Comparison of ENCODE assay signal across 27 mouse cellular contexts in the genomic region with DNA sequence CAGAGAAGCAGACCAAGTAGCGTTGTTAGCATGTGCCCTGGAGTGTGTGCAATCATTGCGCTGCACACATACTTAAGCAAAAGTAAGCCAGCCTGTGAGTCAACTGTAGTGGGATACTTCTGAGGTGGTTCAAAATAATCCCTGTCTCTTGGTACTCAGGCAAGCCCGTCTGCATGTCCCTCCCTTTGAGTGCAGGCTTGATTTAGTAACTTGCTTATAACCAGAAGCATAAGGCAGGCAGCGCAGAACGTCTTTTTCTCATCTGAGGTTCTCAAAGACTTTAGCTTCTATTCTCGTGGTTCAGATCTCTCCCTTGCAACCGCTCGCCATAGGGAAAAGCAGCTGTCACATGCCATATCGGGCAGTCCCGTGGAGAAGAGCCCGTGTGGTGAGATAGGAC.
"Had no signal": no experiment of that assay in that cellular context is flagged by ENCODE, and none has a peak within 500 bp of the region (broad histone marks: within the 10 kb centered on the region; RNA-seq: fewer than 3 reads in every experiment).

No protein-coding gene starts in this region.

- H3K36me3 ChIP-seq: heart, embryonic 13.5 days; heart, embryonic 15.5 days; hindbrain, embryonic 13.5 days; hindbrain, embryonic 15.5 days; kidney, embryonic 15.5 days; limb, embryonic 12.5 days; liver, embryonic 13.5 days had no signal

- H3K9me3 ChIP-seq: heart, embryonic 13.5 days; heart, embryonic 15.5 days; hindbrain, embryonic 13.5 days; hindbrain, embryonic 15.5 days; kidney, embryonic 15.5 days; limb, embryonic 10.5 days; limb, embryonic 12.5 days; liver, embryonic 13.5 days had no signal

- H3K4me3 ChIP-seq: gastrocnemius, adult 2 months; heart, embryonic 13.5 days; heart, embryonic 15.5 days; hindbrain, embryonic 13.5 days; hindbrain, embryonic 15.5 days; kidney, embryonic 15.5 days; layer of hippocampus, adult 2 months; left cerebral cortex, adult 2 months; limb, embryonic 10.5 days; limb, embryonic 12.5 days; liver, embryonic 13.5 days had no signal

- H3K27me3 ChIP-seq: heart, embryonic 13.5 days; heart, embryonic 15.5 days; hindbrain, embryonic 13.5 days; hindbrain, embryonic 15.5 days; kidney, embryonic 15.5 days; limb, embryonic 12.5 days; liver, embryonic 13.5 days had no signal

- H3K4me2 ChIP-seq: heart, embryonic 11.5 days; heart, embryonic 13.5 days; heart, embryonic 15.5 days; hindbrain, embryonic 13.5 days; hindbrain, embryonic 15.5 days; kidney, embryonic 15.5 days; limb, embryonic 12.5 days; liver, embryonic 11.5 days; liver, embryonic 13.5 days had no signal

- H3K27ac ChIP-seq: gastrocnemius, adult 2 months; heart, embryonic 13.5 days; heart, embryonic 15.5 days; hindbrain, embryonic 13.5 days; hindbrain, embryonic 15.5 days; hindbrain, postnatal 0 days; kidney, embryonic 15.5 days; kidney, postnatal 0 days; layer of hippocampus, adult 2 months; left cerebral cortex, adult 2 months; limb, embryonic 10.5 days; limb, embryonic 12.5 days; liver, embryonic 13.5 days had no signal

- DNase-seq: gastrocnemius, adult 2 months; gastrocnemius, postnatal 10 days; gastrocnemius, postnatal 25 days; heart, adult 18-20 months; heart, postnatal 14 days; heart, postnatal 36 days; kidney, adult 11 months; kidney, adult 2 months; kidney, adult 9 months; kidney, postnatal 25 days; kidney, postnatal 4 days; liver; liver, embryonic 13.5 days had no signal

- ATAC-seq: hindbrain, postnatal 0 days; intestine, embryonic 16.5 days had no signal

- H3K4me1 ChIP-seq: kidney, embryonic 15.5 days; limb, embryonic 10.5 days; liver, embryonic 13.5 days had no signal

- H3K9ac ChIP-seq: heart, embryonic 13.5 days; heart, embryonic 15.5 days; hindbrain, embryonic 13.5 days; hindbrain, embryonic 15.5 days; kidney, embryonic 15.5 days; limb, embryonic 12.5 days; liver, embryonic 13.5 days had no signal
